Mouse (Mus musculus) G1E (cell line): ENCODE measurements around the gene Ripk1. TPM values are rescaled to one million over a fixed set of nuclear protein-coding genes. Genes with fewer than 3 reads are reported as not detected.
"Not testable (repeated sequence)": the region's sequence is repeated elsewhere in the genome, so short reads cannot be mapped to it uniquely, and the experiment has no call there.

Experiments
- ATAC-seq: 2 replicates; pipeline ENCODE4 v1.8.0; 2016; ENCODE audit warnings: mild to moderate bottlenecking; ENCODE audit not compliant: insufficient number of reproducible peaks, poor library complexity, low FRiP score, severe bottlenecking; ENCODE audit errors: extremely low read depth
- DNase-seq: peaks from one replicate; pipeline ENCODE4 v3.0.0; 2012; ENCODE audit warnings: low spot score
- H3K27me3 ChIP-seq: 2 replicates; pipeline ENCODE4 v1.6.1; 2012; ENCODE audit warnings: mild to moderate bottlenecking, low read length, inconsistent platforms; ENCODE audit not compliant: insufficient read depth
- H3K36me3 ChIP-seq: replicated peaks from 2 replicates; pipeline ENCODE3; 2012; ENCODE audit warnings: mild to moderate bottlenecking, inconsistent platforms
- H3K4me1 ChIP-seq: 2 replicates; pipeline ENCODE4 v1.6.1; 2012; ENCODE audit warnings: low read depth, low read length, inconsistent platforms, mixed read lengths; ENCODE audit not compliant: insufficient read depth
- H3K4me3 ChIP-seq: 2 replicates; pipeline ENCODE4 v1.5.1; 2012; ENCODE audit warnings: low read depth, mild to moderate bottlenecking, inconsistent platforms, low read length, moderate library complexity, mixed read lengths
- H3K9me3 ChIP-seq: replicated peaks from 2 replicates; pipeline ENCODE4 v1.6.1; 2012; ENCODE audit warnings: inconsistent platforms
- CTCF ChIP-seq: IDR thresholded peaks from 2 replicates; pipeline ENCODE4 v1.5.1; 2012; ENCODE audit warnings: low read depth, low read length, inconsistent platforms, mixed read lengths
- GATA1 ChIP-seq: IDR thresholded peaks from 2 replicates; pipeline ENCODE4 v1.6.1; 2012; ENCODE audit warnings: borderline replicate concordance, low read length, inconsistent platforms, mixed read lengths
- GATA2 ChIP-seq: IDR thresholded peaks from 2 replicates; pipeline ENCODE4 v1.6.1; 2012; ENCODE audit warnings: low read depth, low read length, inconsistent platforms, borderline replicate concordance
- POLR2AphosphoS5 ChIP-seq: IDR thresholded peaks from 2 replicates; pipeline ENCODE4 v1.6.1; 2012; ENCODE audit warnings: low read depth, low read length, inconsistent platforms; ENCODE audit not compliant: insufficient replicate concordance
- TAL1 ChIP-seq: conservative IDR thresholded peaks from 2 replicates; pipeline ENCODE4 v1.6.1; 2012; ENCODE audit warnings: low read depth, low read length, inconsistent platforms, mixed read lengths
- polyA plus RNA-seq: library from polyadenylated mRNA; stranded (reverse); fragments of >175 nt; gene quantifications from 2 replicates; pipeline ENCODE4 v1.2.3, GENCODE M21; 2012
- total RNA-seq, 2 experiments: library from RNA; stranded (forward) in 1 of 2; stranded (reverse) in 1 of 2; fragments of 200-1000 nt in 1 of 2; fragments of >200 nt in 1 of 2; fragmentation: Nextera tagmentation in 1 of 2; gene quantifications; 2 replicates each; pipeline ENCODE4 v1.2.3; 2014 to 2017

Ripk1 gene
- total and polyA plus RNA-seq, 3 experiments, result 6.7 to 41.6 (median 27.8) TPM

DNA sequence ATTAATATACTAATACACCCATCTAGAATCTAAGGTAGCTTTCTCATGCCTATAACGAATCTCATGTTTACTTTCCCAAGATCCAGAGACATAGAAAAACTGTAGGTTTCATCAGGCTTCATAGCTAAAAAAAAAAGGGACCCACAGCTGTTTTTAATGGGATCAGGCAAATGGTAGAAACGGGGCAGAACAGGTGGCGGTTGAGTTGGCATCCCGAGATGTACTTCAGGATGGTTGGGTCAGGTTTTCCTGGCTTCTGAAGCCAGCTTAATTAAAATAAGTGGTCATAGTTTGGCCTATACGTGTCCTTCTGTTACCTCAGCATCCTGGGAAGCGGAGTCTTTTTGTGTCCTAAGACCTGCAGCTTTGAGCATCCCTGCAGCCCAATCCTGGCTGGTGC is 69.7 kb downstream of the Ripk1 start:
- ATAC-seq, result no peak
- H3K9me3 ChIP-seq, result no peaks in the 10 kb centered on the region
- H3K4me3 ChIP-seq, result no peak overlapping the region
- peaks cover 18% of the 10 kb centered on the region for H3K36me3 ChIP-seq
- TF ChIP-seq POLR2AphosphoS5 (no peak), CTCF (no peak), GATA2 (no peak), TAL1 (no peak), GATA1 (no peak)
- peaks cover 6% of the 10 kb centered on the region for H3K4me1 ChIP-seq
- H3K27me3 ChIP-seq, result no peaks in the 10 kb centered on the region; the same call in 1 of the 2 replicates
- DNase-seq, result no peak

DNA sequence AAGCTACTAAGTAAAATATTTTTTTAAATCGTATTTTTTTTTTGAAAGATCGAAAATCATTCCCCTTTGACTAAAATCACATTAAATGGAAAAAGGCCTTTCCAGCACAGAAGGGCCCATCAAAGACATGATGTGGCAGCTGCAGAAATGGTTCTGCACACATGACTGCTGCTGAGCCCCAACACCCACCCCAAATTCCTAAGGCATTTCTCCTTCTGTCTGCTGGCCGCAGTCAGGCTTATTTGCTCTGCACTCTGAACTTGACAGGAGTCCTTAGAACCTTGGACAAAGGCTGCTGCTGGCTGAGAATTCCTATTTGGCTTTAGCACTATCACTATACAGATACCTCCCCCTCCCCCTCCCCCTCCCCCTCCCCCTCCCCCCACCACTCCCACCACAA is 70.7 kb downstream of the Ripk1 start:
- Histone ChIP-seq H3K27me3 (no peaks in the 10 kb centered on the region; the same call in 1 of the 2 replicates), H3K4me3 (no peak overlapping the region), H3K9me3 (no peaks in the 10 kb centered on the region), H3K4me1 (peaks cover 15% of the 10 kb centered on the region), H3K36me3 (peaks cover 18% of the 10 kb centered on the region)
- no peak for TF ChIP-seq CTCF
- TF ChIP-seq GATA2, result no peak
- no peak for TF ChIP-seq TAL1
- no peak for TF ChIP-seq GATA1
- no peak for TF ChIP-seq POLR2AphosphoS5
- ATAC-seq, result no peak
- DNase-seq, result no peak

DNA sequence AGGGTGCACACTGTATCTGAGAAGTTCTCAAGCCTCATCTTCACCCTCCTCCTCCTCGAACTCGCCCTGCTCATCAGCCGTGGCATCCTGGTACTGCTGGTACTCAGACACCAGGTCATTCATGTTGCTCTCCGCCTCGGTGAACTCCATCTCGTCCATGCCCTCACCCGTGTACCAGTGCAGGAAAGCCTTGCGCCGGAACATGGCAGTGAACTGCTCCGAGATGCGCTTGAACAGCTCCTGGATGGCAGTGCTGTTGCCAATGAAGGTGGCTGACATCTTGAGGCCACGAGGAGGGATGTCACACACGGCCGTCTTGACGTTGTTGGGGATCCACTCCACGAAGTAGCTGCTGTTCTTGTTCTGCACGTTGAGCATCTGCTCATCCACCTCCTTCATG is 72.3 kb downstream of the Ripk1 start:
- not testable (repeated sequence) for DNase-seq
- Histone ChIP-seq H3K4me1 (peaks cover 23% of the 10 kb centered on the region), H3K36me3 (peaks cover 18% of the 10 kb centered on the region)

DNA sequence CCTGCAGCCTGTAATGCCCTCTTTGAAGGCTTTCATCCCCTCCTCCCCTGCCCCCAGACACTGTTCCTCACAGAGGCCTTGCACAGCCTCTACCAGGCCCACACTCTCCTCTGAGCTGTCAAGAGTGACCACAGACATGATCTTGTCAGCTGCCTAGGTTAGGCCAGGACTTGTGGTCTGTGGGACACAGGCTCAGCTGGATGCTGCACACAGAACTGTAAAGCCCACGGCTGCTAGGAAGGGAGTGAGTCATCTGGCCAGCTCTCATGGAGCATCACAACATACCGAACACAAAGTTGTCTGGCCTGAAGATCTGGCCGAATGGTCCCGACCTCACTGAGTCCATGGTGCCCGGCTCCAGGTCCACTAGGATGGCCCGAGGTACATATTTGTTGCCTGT is 73.7 kb downstream of the Ripk1 start:
- not testable (repeated sequence) for H3K9me3 ChIP-seq

More for the DNA sequence above, 72.3 kb downstream of the Ripk1 start:
- H3K9me3 ChIP-seq, ATAC-seq, H3K27me3 ChIP-seq, H3K4me3 ChIP-seq: not testable (repeated sequence)

DNA sequence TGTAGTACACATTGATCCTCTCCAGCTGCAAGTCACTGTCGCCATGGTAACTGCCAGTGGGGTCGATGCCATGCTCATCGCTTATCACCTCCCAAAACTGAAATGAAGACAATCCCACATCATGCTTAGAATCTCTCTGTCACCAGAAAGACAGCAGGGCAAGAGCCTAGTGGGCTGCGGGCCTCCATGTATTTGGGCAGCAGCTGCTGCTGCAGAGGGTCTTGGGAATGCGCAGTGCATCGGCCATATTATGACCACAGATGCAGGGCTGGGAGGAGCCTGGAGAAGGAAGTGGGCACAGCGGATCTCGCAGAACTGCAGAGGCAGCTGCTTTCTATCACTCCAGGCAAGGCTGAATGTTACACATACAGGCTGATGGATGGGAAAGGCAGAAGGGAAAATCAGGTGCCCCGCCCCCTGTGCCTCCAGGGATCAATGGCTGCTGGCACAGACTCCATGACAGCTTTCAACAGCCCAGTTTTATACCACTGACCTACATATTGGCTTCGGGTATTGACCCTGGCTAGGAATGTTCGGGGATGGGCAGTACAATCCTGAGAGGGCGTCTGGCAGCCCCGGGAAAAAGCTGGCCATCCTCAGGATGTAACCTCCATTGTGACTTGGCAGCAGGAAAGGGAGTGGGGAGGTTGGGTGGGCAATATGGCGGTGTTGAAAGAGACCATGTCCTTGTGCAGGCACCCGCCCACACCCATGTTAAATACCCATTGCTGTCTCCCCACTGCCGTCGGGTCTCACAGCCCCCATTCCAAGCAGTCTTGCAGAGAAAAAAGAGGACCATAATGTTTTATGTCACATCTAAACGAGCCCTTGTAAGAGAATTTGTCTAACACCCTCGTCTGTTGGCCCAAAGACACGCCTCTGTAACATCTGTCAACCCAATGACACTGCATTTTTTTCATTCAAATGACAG is 74.7 kb downstream of the Ripk1 start:
- no peak for TF ChIP-seq GATA1
- ATAC-seq, result no peak
- no peaks in the 10 kb centered on the region for H3K9me3 ChIP-seq
- DNase-seq, result peak; percentile 13
- H3K27me3 ChIP-seq, result peaks cover 16% of the 10 kb centered on the region
- peaks cover 23% of the 10 kb centered on the region for H3K4me1 ChIP-seq
- H3K36me3 ChIP-seq, result peaks cover 14% of the 10 kb centered on the region
- H3K4me3 ChIP-seq, result peak overlapping the region; percentile 63; the same call in 1 of the 2 replicates

More for the DNA sequence above, 73.7 kb downstream of the Ripk1 start:
- H3K4me1 ChIP-seq, result peaks cover 23% of the 10 kb centered on the region
- H3K27me3 ChIP-seq, result peaks cover 16% of the 10 kb centered on the region
- H3K4me3 ChIP-seq, ATAC-seq, DNase-seq: not testable (repeated sequence)
- peaks cover 18% of the 10 kb centered on the region for H3K36me3 ChIP-seq

DNA sequence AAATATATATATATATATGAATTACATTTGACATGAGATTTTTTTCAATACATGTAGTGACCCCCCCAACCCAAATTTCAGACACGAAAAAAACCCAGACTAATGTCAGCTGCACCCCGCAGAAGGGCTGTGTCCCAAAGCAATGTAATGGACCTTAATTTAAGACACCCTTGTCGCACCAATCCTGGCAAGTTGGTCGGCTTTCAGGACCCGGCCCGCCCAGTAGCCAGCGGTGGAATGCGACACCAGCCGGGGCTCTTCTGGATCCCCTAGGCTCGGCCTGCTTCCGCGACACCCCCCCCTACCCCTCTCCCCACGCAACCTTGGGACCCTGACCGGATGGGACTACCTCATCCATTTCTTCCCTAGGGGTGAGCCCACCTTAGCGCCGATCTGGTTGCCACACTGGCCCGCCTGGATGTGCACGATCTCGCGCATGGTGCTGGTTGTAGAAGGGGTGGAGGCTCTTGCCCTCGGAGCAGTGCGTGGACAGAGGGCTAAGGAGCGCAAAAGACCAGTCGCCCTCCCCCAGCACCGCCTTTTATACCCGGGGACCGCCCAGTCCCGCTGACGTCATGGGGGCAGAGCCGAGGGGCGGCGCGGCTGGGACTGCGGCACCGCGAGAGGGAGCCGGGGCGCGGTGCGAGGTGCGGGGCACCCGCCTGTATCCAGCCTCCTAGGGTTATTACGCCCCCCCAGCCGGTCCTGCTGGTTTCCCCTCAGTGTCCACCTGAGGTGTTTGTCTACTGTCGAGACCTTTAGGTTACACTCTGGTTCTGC is 75.5 kb downstream of the Ripk1 start, which contains the start of gene Tubb2a:
TSS of gene Tubb2a (minus strand) at position 516 of the 780 bp plus-strand sequence.
- Histone ChIP-seq H3K4me3 (peak within 1 kb of the TSS; percentile 77), H3K9me3 (no peaks in the 10 kb centered on the region), H3K36me3 (peaks cover 14% of the 10 kb centered on the region), H3K27me3 (peaks cover 16% of the 10 kb centered on the region), H3K4me1 (peaks cover 23% of the 10 kb centered on the region)
- ATAC-seq (peak; percentile 74), DNase-seq (peak; percentile 82)
- TF ChIP-seq CTCF, result no peak
